Mouse (Mus musculus) gastrocnemius, postnatal 25 days (tissue): ENCODE data around the gene Mgat4c. TPM values are rescaled to one million over a fixed set of nuclear protein-coding genes. Genes with fewer than 3 reads are reported as not detected.
"Not testable (repeated sequence)": the region's sequence is repeated elsewhere in the genome, so short reads cannot be mapped to it uniquely, and the experiment has no call there.

Source experiments
- DNase-seq: peaks from one replicate; pipeline ENCODE4 v3.0.0; 2022
- total RNA-seq, 2 experiments: library from RNA; stranded (reverse); gene quantifications; 1 replicate in 1 of 2; 2 replicates in 1 of 2; pipeline ENCODE4 v1.2.3; 2021

Gene Mgat4c
- total RNA-seq, 2 experiments from 2014 or later, result not detected

DNA sequence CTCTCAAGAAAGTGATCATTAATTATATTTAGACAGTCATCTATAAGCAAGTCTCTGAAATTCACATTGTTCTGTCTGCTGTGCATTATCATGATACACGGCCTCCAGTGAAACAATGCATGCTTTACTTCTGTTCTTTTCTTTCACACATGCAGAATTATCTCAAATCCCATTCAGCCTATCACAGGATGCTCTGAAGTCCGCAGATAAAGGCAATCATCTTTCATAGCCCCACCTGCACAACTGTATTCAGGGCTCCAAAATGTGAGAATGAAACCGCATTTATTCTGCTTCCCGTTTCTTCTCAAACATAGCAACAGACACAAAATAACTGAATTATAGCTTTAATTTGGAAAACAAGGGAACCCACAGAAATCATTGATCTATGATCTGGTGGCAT lies 446.1 kb downstream of the Mgat4c start:
- no peak for DNase-seq

DNA sequence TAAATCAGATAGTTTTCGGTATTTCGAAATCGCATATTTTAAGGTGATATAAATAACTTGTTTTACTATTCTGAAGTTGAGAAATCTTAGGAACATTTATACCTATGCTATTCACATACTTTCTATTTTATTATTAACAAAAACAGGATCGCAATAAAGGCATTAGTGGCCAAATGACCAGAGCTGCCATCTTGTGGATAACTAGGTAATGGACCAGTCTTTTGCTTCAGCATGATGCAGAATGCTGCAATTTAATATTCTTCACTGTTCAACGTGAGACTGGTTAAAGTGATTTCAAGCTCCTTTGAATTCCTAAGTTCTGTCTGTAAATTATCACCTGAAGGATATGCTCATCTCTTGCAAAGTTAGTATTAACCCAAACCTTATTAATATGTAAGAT lies 473.6 kb downstream of the Mgat4c start:
- DNase-seq, result no peak

DNA sequence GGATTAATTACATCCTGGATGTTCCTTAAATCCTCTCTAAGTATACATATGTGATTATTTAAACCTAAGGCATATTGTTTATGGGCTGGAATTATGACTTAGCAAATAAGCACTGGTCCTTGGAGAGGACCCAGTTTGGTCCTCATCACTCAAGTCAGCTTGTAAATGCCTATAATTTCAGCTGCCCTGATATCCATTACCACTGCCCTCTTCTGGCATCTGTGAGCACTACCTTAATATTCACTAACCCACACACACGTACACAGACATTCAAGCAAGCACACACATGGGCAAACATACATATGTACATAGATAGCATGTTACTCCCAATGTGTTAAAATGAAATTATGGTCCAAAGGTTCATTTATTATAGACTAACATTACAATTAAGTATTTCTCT lies 474.6 kb downstream of the Mgat4c start:
- DNase-seq, result no peak

DNA sequence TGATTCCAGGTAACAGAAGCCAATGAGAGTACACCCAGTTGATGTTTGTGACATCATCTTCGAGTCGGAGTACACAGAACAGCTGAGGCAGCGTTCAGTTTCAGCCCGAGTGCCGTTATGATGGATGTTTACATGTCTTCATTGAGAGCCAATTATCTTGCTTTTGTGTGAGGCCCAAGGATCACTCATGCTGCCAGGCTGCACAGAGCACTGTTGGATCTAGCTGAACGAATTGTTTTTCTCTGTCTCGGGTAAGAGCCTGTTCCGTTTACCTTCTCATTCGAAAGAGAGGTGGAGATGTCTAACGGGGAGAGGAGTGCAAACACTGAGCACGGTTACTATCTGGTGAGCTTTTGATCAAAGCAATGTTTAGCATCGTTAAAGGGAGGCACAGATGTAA lies 477.5 kb downstream of the Mgat4c start:
- no peak for DNase-seq

DNA sequence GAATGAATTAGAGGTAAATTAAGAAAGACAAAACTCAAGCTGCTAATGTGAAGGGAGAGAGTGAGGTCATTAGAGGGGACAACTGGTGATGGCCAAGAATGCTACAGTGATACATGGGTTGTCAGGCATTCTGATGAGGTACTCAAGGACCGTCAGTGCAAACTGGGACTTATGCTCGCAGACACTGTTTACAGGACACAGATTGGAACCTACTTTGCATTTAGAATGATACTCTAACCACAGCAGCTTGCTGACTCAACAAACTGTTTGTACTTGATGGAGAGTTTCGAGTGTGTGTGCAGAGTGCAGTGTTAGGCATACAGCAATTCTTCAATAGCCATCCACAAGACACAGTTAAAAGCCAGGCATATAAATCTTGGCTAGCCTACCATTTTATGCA lies 503.4 kb downstream of the Mgat4c start:
- no peak for DNase-seq

DNA sequence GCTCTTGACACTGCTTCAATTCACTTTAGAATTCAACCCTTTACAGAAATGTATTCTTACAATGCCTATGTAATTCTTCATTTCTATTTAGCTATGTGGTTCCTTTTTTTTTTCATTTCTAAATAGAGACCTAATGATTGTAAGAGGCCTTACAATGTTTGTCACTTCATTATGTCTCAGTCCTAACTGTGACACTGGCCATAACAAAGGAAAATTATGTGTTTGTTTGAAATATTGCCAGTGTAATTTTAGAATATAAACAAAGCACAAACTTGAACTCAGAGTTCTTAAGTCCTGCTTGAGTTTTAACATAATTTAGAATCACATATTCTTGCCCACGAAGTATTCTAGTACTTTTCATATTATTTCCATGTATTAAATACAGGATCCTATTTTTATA lies 510.4 kb downstream of the Mgat4c start:
- DNase-seq, result no peak

DNA sequence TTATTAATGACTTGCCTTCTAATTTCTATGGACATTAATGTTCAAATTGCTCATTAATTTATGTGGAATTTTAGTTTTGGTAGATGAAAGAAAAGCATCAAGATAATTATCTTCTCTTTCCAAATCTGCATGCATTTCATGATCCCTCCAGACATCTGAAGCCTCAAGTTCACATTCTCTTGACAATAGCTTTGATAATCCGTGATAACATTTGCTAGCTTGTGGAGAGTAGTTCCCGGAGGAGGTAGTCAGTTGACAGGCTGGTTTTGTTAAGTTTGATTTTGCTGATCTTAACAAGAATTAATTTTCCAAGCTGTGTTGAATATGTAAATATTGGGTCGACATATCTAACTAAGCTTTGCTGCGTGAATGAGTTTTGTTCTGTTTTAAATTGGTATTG lies 515.6 kb downstream of the Mgat4c start:
- DNase-seq, result no peak

DNA sequence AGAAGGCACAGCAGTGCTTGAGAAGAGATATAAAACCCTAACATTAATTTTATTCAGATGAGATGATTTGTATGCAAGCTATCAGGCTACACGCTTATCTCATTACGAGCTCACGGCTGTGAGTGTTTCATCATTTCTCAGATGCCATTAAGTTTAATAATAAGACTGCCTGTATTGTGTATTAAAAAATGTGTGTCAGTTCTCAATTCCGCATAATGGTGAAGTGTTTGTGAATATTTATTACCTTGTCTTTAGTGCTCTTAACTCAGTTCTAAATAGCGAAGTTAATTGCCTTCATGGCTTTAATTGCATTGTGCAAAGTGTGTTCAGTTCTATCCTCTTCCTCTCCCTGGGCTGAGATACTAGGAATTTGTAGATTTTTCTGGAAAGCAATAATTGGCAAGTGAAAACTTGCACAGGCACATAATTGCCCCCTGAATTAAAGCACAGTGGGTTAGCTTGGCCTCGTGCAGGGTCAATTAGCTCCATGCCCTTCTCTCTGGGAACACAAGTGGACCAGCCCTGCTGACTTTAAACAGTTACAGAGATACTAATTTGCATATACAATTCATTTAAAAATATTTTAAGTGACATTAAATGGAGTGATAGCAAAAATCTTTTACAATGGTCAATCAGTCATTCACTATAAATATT lies 557.4 kb downstream of the Mgat4c start:
- DNase-seq, result no peak

DNA sequence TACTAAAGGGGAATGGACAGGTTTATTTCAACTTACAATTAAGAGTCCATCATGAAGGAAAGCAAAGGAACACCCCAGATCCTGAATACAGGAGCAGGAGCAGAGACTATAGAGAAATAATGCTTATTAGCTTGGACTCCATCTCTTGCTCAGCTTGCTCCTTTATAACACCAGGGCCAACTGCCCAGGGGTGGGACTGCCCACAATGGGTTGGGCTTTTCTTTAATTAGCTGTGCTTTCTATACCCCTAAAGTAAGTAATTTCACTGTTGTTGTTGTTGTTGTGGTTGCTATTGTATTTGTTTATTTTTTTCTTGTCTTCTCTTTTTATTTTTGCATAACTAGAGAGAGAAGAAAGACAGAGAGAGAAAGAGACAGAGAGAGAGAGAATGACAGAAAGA lies 562.6 kb downstream of the Mgat4c start:
- DNase-seq, result no peak

DNA sequence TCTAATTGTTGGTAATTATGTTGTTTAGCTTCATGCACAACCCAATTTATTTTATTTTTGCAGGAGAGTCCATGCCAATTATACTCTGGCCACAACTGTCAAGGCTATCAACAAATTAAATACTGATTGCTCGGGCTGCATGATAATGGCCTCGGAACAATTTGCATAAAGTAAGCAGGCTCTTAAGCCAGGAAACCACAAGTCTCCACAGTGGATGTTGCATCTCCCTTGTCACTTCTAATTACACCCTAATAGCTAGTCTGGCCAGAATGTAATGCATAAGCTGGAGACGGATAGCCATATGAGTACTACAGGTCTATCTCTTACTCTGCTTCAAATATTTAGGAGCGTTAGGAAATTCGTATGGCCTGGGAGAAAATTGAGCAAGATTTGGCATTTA lies 563.3 kb downstream of the Mgat4c start:
- DNase-seq, result no peak

DNA sequence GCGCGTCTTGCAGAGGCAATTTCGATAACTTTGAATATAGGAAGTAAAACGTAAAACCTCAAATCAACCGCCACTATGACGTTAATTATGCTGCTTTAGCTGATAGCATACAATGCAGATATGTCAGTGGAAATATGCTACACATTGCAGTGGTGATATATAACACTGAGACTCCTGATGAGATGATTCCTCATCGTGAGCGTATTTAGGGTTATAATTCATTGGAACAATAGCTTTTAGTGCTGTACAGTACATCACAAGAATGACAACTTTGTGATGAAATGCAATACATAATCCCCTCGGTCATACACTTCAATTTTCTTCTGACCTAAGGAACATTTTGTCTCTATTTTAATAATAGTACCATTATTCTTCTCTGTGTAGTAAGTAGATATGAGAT lies 564.0 kb downstream of the Mgat4c start:
- DNase-seq, result no peak

DNA sequence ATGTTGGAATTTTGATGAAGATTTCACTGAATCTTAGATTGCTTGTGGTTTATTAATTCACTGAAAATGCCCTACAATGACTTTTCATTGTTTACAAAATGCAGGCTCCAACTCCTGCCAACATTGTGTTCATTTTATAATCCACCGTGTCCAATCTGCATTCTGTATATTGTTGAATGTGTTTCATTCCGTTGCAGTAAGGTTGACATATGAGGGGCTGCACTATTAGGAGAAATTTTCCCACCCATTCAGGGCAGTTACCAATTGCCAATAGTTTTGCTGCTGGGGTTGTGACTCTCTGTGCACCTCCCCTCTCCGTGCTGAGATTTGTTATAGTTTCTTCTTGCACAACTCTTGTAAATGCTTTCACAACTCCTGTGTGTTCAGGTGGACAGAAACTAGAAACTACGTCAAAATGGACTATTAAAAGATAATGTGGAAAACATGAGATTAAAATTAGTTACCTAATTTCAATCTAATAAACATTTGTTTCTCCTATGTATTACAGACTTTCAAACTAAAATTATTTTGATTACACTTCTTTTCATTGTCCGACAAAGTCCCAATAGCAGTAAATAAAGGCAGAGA lies 627.7 kb downstream of the Mgat4c start:
- no peak for DNase-seq

DNA sequence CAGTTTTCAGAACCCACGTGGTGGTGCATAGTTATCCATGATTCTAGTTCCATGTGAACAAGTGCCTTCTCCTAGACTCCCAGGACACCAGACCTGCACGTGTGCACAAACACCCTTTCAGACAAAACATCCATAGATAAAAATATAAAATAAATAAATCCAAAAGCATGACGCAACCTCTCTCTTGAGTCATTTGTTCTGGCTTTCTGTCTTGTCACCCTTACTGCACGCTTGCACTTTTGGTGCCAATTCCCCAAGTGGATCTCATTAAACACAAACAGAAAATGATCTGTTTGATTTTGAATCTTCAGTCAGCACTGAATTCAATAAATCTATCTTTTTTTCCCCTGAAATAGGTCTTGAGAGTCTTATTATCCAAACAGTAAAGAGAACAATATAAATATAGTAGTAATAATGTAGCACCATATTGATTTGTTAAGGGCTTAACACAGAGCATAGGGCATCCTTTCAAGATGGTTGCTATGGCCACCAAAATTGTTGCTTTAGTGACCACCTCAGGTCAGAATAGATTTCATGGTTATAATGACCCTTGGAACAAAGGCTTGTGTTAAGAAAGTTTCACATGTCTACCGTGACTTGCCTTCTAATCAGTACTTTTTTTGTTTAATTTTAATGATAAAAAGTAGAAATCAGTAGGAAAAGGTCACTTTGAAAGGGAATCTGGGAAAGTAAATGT lies 684.5 kb downstream of the Mgat4c start:
- no peak for DNase-seq

DNA sequence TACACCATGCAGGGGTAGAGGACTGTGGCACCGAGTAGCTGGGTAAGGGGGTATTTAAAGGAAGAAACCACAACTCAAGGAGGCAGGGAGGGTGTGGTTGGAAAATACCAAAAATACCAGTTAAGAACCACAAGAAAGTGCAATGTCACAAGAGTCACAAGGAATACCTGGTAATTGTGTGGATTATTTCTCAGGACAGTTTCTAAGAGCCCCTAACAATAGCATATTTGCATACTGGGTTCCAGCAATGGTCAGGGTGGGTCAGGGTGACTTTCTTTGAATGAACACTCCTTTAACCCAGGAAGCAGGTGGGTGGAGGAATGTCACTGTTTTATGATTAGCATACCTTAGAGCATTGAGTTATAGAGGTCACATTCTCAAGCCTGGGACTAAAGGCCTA lies 689.3 kb downstream of the Mgat4c start:
- DNase-seq, result no peak

DNA sequence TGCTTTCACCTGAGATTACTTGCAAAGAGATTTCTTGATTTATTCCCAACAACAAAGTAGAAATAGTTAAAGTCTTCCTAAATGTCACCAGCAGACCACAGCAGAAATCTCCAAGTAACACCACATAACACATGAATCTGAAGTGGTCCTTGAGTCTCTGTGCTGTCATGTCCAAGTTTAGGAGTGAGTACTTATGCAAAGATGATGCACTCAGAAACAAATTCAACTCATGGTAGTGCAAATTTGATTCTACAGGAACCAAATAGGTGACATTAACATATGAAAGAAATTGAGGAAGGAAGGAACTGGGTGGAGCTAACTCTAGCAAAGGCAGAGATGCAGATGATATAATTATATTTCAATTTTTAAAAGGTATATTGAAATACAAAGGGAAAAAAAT lies 690.8 kb downstream of the Mgat4c start:
- no peak for DNase-seq

DNA sequence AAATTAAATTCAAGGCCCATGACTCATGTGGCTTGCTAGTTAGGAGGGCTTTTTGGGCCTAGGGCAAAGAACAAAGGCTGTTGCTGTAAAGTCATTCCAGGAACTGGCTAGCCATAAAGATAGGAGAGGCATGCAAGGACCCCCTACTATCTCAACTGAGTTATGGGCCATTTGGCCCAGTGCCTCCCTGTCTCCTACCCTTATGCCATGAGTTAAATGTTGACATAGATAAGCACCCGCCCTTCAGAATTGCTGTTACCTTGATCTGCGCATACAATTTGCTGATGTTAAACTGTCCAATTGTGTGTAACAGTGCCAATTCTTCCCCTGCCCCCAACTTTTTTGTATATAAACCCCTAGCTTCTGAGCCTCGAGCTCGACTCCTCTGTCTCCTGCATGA lies 692.8 kb downstream of the Mgat4c start:
- DNase-seq, result no peak

DNA sequence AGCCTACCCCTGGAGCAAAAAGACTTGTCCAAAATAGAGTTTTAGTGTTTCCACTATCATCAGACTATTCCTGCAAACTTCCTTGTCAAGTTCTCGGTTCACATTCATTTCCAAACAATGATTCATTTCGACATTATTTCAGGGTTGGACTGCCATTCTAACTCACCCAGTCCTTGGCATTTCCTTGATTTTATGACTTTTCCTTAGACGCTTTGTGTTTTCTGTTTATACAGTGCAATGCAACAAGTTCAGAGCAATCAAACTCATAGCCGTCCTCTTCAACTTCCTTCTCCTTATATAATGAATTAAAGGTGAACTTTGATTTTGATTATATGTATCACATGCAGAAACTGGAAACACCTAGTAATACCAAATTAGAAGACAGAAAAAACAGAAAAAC lies 696.1 kb downstream of the Mgat4c start:
- DNase-seq, result no peak

DNA sequence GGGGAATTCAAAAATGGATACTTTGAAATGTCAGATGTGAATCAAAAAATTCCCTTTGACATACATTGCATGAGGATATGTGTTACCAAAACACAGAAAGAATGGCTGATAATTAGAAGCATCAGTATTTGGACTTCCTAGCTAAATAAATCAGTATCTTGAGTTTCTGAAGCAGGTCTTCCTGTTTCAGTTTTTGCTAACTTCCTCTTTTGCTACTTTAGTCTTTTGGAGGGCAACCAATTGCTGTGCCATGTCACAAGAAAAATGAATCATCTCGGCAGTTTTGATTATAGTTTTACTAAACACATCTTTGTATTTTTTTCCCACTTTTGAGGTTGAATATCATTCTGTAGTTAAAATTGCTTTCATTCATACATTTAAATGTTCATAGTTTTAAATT lies 707.9 kb downstream of the Mgat4c start:
- DNase-seq, result no peak

DNA sequence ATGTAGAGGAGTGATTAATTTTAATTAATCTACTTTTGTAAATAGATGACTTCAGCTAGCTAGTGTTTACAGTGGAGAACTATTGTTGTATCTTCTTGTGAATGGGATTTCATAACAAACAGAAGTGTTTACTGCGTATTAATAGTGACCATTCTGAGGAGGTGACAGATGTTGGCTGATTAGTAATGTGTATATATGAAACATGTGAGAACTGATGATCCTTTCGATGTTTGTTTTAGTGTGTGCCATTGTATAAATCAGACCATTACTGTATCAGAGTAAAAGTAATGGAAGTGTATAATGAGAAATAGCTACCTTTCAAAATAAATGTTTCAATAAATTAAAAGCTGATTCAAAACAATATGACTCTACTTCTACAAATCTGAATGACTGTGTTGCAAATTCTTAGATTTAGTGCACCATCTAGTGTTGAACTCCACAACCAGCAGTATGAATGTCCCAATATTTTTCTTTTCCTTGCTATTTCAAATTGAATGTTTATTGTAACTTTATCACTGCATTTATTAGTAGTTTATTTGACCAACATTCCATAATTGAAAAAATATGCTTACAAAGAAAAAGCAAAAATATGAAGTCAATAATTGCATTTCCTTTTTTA lies 736.5 kb downstream of the Mgat4c start:
- DNase-seq, result no peak

DNA sequence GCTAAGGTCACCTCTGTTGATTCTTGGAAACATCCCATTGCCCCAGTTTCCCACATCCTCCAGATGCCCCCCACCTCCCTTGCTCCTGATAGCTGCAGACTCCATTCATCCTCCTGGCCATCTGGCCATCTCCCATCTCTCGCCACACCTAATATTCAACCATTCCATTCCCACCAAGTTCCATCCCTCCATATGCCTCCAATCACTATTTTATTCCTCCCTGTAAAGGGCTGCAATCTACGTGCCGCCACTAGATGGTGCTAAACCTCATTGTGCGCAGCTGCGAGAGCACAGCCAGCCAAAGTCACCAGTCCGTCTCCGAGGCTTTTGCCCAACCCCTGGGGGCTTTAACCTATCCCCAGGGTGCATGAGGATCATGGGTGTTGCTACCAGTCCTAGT lies 753.8 kb downstream of the Mgat4c start:
- not testable (repeated sequence) for DNase-seq

DNA sequence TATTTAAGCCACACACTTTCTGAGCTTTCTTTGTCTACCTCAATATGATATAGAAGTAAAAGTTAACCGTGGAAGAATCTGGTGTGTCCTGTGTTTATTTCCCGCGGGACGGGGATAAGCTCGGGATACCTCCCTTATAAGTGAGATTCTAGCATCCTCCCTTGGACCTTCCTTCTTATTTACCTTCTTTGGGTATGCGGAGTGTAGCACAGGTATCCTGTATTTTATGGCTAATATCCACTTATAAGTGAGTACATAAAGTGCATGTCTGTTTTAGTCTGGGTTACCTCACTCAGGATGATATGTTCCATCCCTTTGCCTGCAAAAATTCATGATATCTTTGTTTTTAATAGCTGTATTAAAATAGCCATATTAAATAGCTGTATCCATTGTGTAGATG lies 754.2 kb downstream of the Mgat4c start:
- not testable (repeated sequence) for DNase-seq
